Mouse (Mus musculus) erythroid progenitor cell, adult 5-6 weeks (primary cell): ENCODE measurements around the gene Slc15a5. TPM values are rescaled to one million over a fixed set of nuclear protein-coding genes. Genes with fewer than 3 reads are reported as not detected.

Experiments
- total RNA-seq, 2 experiments: library from RNA; stranded (forward) in 1 of 2; stranded (reverse) in 1 of 2; fragments of 150-400 nt in 1 of 2; fragments of 186-747, 209-891 nt in 1 of 2; gene quantifications; 2 replicates each; pipeline versions ENCODE4 v1.2.3 to v1.2.4; 2015 to 2017; ENCODE audit warnings: low replicate concordance in 2 of 2

The Slc15a5 gene
- total RNA-seq, 2 experiments from 2014 or later = not detected

Other genes with a start within 250 kb of the Slc15a5 start
- gene Mgst1, start 60.4 kb upstream of the Slc15a5 start, total RNA-seq (2015; ENCODE audit: low replicate concordance) = 62.5 and 81.4 TPM in 2 replicates
- gene Mgst1, start 60.4 kb upstream of the Slc15a5 start, total RNA-seq (2017; ENCODE audit: low replicate concordance) = 52.4 and 78.9 TPM in 2 replicates